Mouse (Mus musculus): ENCODE measurements around the gene Rnf180.

- no peak for TF ChIP-seq ZNF384 (IDR thresholded peaks at IDR 0.05; ENCODE audit: low read depth, low read length)
- TF ChIP-seq MAZ (IDR thresholded peaks at IDR 0.05; ENCODE audit: low read depth, low read length), result no peak
These were observed 5.4 kb upstream of the Rnf180 start for GRCm38 (mm10) chr13:105300009-105300346.
